Mouse (Mus musculus): ENCODE measurements around the gene Arhgef2. TPM values are rescaled to one million over a fixed set of nuclear protein-coding genes. Genes with fewer than 3 reads are reported as not detected.

The Arhgef2 gene
- polyA plus RNA-seq, 1 experiment: 361 TPM

GRCm38 (mm10) chr3:88569694-88570093 lies 36.1 kb upstream of the Arhgef2 start:
- H3K79me2 ChIP-seq (ENCODE audit: control insufficient read depth, insufficient read depth): no peaks in the 10 kb centered on the region
- no peak overlapping the region for H3K4me2 ChIP-seq (ENCODE audit: low read depth)
- no peak overlapping the region for H3K4me3 ChIP-seq
- H3K36me3 ChIP-seq (ENCODE audit: control insufficient read depth, insufficient read depth): peaks cover 27% of the 10 kb centered on the region
- no peaks in the 10 kb centered on the region for H3K27me3 ChIP-seq (ENCODE audit: control insufficient read depth, insufficient read depth, insufficient read length)
- TF ChIP-seq POLR2AphosphoS2 (IDR thresholded peaks at IDR 0.05; ENCODE audit: insufficient read length, low read depth) (no peak), USF1 (IDR thresholded peaks at IDR 0.05; ENCODE audit: low read depth) (no peak), CEBPB (IDR thresholded peaks at IDR 0.05; ENCODE audit: insufficient read depth, poor library complexity, severe bottlenecking) (no peak), E2F4 (IDR thresholded peaks at IDR 0.05; ENCODE audit: insufficient read depth) (no peak), TCF3 (IDR thresholded peaks at IDR 0.05; ENCODE audit: insufficient read length, low read depth) (no peak), SRF (IDR thresholded peaks at IDR 0.05; ENCODE audit: control insufficient read depth, insufficient read length, low read depth) (no peak), TCF12 (IDR thresholded peaks at IDR 0.05; ENCODE audit: insufficient read depth, poor library complexity, severe bottlenecking) (no peak), REST (IDR thresholded peaks at IDR 0.05; ENCODE audit: insufficient read depth, insufficient read length) (no peak), MYOG (IDR thresholded peaks at IDR 0.05; ENCODE audit: control insufficient read depth in 1 of 3, insufficient read depth in 1 of 3, insufficient read length in 2 of 3, low read depth in 2 of 3) (no peak), MYOD1 (IDR thresholded peaks at IDR 0.05; ENCODE audit: control insufficient read depth in 1 of 3, insufficient read length in 2 of 3, low read depth in 2 of 3) (no peak), MAX (IDR thresholded peaks at IDR 0.05; ENCODE audit: low read depth) (no peak), POLR2A (IDR thresholded peaks at IDR 0.05; ENCODE audit: insufficient read length, low read depth) (no peak)
- no peak overlapping the region for H3ac ChIP-seq (ENCODE audit: control insufficient read depth, insufficient read length)

- Histone ChIP-seq H3K36me3 (ENCODE audit: control insufficient read depth, insufficient read depth) (peaks cover 27% of the 10 kb centered on the region), H3K4me3 (no peak overlapping the region), H3ac (ENCODE audit: control insufficient read depth, insufficient read length) (no peak overlapping the region), H3K4me2 (ENCODE audit: low read depth) (no peak overlapping the region), H3K79me2 (ENCODE audit: control insufficient read depth, insufficient read depth) (no peaks in the 10 kb centered on the region), H3K27me3 (ENCODE audit: control insufficient read depth, insufficient read depth, insufficient read length) (no peaks in the 10 kb centered on the region)
- no peak for TF ChIP-seq SRF (IDR thresholded peaks at IDR 0.05; ENCODE audit: control insufficient read depth, insufficient read length, low read depth)
Measured at GRCm38 (mm10) chr3:88570341-88570740, 35.4 kb upstream of the Arhgef2 start.

GRCm38 (mm10) chr3:88571856-88572255 lies 33.9 kb upstream of the Arhgef2 start:
- no peak for TF ChIP-seq E2F4 (IDR thresholded peaks at IDR 0.05; ENCODE audit: insufficient read depth)
- H3K4me3 ChIP-seq: no peak overlapping the region
- no peaks in the 10 kb centered on the region for H3K79me2 ChIP-seq (ENCODE audit: control insufficient read depth, insufficient read depth)
- peaks cover 22% of the 10 kb centered on the region for H3K36me3 ChIP-seq (ENCODE audit: control insufficient read depth, insufficient read depth)
- H3K4me2 ChIP-seq (ENCODE audit: low read depth): no peak overlapping the region
- peaks cover 3% of the 10 kb centered on the region for H3K27me3 ChIP-seq (ENCODE audit: control insufficient read depth, insufficient read depth, insufficient read length)
- no peak overlapping the region for H3ac ChIP-seq (ENCODE audit: control insufficient read depth, insufficient read length)

- no peaks in the 10 kb centered on the region for H3K79me2 ChIP-seq (ENCODE audit: control insufficient read depth, insufficient read depth)
- no peak overlapping the region for H3K4me3 ChIP-seq
- peaks cover 17% of the 10 kb centered on the region for H3K36me3 ChIP-seq (ENCODE audit: control insufficient read depth, insufficient read depth)
- no peak overlapping the region for H3ac ChIP-seq (ENCODE audit: control insufficient read depth, insufficient read length)
- peaks cover 3% of the 10 kb centered on the region for H3K27me3 ChIP-seq (ENCODE audit: control insufficient read depth, insufficient read depth, insufficient read length)
- no peak overlapping the region for H3K4me2 ChIP-seq (ENCODE audit: low read depth)
- TF ChIP-seq USF1 (IDR thresholded peaks at IDR 0.05; ENCODE audit: low read depth): no peak
- no peak for TF ChIP-seq SRF (IDR thresholded peaks at IDR 0.05; ENCODE audit: control insufficient read depth, insufficient read length, low read depth)
- no peak for TF ChIP-seq TCF3 (IDR thresholded peaks at IDR 0.05; ENCODE audit: insufficient read length, low read depth)
- no peak for TF ChIP-seq E2F4 (IDR thresholded peaks at IDR 0.05; ENCODE audit: insufficient read depth)
- no peak for TF ChIP-seq MYOG (IDR thresholded peaks at IDR 0.05; ENCODE audit: control insufficient read depth in 1 of 3, insufficient read depth in 1 of 3, insufficient read length in 2 of 3, low read depth in 2 of 3)
- no peak for TF ChIP-seq MYOD1 (IDR thresholded peaks at IDR 0.05; ENCODE audit: control insufficient read depth in 1 of 3, insufficient read length in 2 of 3, low read depth in 2 of 3)
- TF ChIP-seq POLR2A (IDR thresholded peaks at IDR 0.05; ENCODE audit: insufficient read length, low read depth): no peak
- TF ChIP-seq POLR2AphosphoS2 (IDR thresholded peaks at IDR 0.05; ENCODE audit: insufficient read length, low read depth): no peak
- TF ChIP-seq MAX (IDR thresholded peaks at IDR 0.05; ENCODE audit: low read depth): no peak
- no peak for TF ChIP-seq CEBPB (IDR thresholded peaks at IDR 0.05; ENCODE audit: insufficient read depth, poor library complexity, severe bottlenecking)
- TF ChIP-seq REST (IDR thresholded peaks at IDR 0.05; ENCODE audit: insufficient read depth, insufficient read length): no peak
- no peak for TF ChIP-seq TCF12 (IDR thresholded peaks at IDR 0.05; ENCODE audit: insufficient read depth, poor library complexity, severe bottlenecking)
Measured at GRCm38 (mm10) chr3:88572835-88573234, 32.9 kb upstream of the Arhgef2 start.

- TF ChIP-seq E2F4 (IDR thresholded peaks at IDR 0.05; ENCODE audit: insufficient read depth) (no peak), CEBPB (IDR thresholded peaks at IDR 0.05; ENCODE audit: insufficient read depth, poor library complexity, severe bottlenecking) (no peak), SRF (IDR thresholded peaks at IDR 0.05; ENCODE audit: control insufficient read depth, insufficient read length, low read depth) (no peak), TCF3 (IDR thresholded peaks at IDR 0.05; ENCODE audit: insufficient read length, low read depth) (no peak), MYOD1 (IDR thresholded peaks at IDR 0.05; ENCODE audit: control insufficient read depth in 1 of 3, insufficient read length in 2 of 3, low read depth in 2 of 3) (no peak), POLR2AphosphoS2 (IDR thresholded peaks at IDR 0.05; ENCODE audit: insufficient read length, low read depth) (no peak), POLR2A (IDR thresholded peaks at IDR 0.05; ENCODE audit: insufficient read length, low read depth) (no peak), REST (IDR thresholded peaks at IDR 0.05; ENCODE audit: insufficient read depth, insufficient read length) (no peak), MYOG (IDR thresholded peaks at IDR 0.05; ENCODE audit: control insufficient read depth in 1 of 3, insufficient read depth in 1 of 3, insufficient read length in 2 of 3, low read depth in 2 of 3) (no peak), MAX (IDR thresholded peaks at IDR 0.05; ENCODE audit: low read depth) (no peak), TCF12 (IDR thresholded peaks at IDR 0.05; ENCODE audit: insufficient read depth, poor library complexity, severe bottlenecking) (no peak), USF1 (IDR thresholded peaks at IDR 0.05; ENCODE audit: low read depth) (no peak)
- H3K79me2 ChIP-seq (ENCODE audit: control insufficient read depth, insufficient read depth): no peaks in the 10 kb centered on the region
- H3K36me3 ChIP-seq (ENCODE audit: control insufficient read depth, insufficient read depth): peaks cover 9% of the 10 kb centered on the region
- no peak overlapping the region for H3K4me3 ChIP-seq
- H3K27me3 ChIP-seq (ENCODE audit: control insufficient read depth, insufficient read depth, insufficient read length): peaks cover 3% of the 10 kb centered on the region
- no peak overlapping the region for H3K4me2 ChIP-seq (ENCODE audit: low read depth)
- no peak overlapping the region for H3ac ChIP-seq (ENCODE audit: control insufficient read depth, insufficient read length)
Measured at GRCm38 (mm10) chr3:88573810-88574209, 32.0 kb upstream of the Arhgef2 start.
